ENCODE assay signal across 9 mouse cellular contexts in genomic region chr10:45470079-45470739, GRCm38 (mm10). TPM values are rescaled to one million over a fixed set of nuclear protein-coding genes. Genes with fewer than 3 reads are reported as not detected.
DNase-seq lines count a peak whose midpoint lies in the region; ATAC-seq and TF ChIP-seq lines count a peak whose summit lies in the region.
"Had no signal": no experiment of that assay in that cellular context is flagged by ENCODE, and none has a peak within 500 bp of the region (broad histone marks: within the 10 kb centered on the region; RNA-seq: fewer than 3 reads in every experiment).

No protein-coding gene starts in this region.

- intact Hi-C loops in heart, postnatal 36 days (cut with DNase I), result loop anchor here (5.0 kb wide), 1 partner anchor 943 kb away; the partner anchor contains the start of gene Prdm1

- H3K9ac ChIP-seq in ES-E14 (ENCODE audit: insufficient read depth, low read depth, low read length, poor library complexity, severe bottlenecking), result 0 out of 2 replicates have a peak overlapping the region, but pooled peaks have one; percentile 54
- H3K9ac ChIP-seq in midbrain, embryonic 11.5 days (ENCODE audit: low read length), result peak overlapping the region; percentile 72

- peaks cover 15% of the 10 kb centered on the region for H3K4me1 ChIP-seq in heart, embryonic 10.5 days
- peaks cover 0 to 1% of the 10 kb centered on the region in 2 experiments; a peak in 2 of 4 replicates for H3K4me1 ChIP-seq in ES-E14 (ENCODE audit: control insufficient read depth in 2 of 2, insufficient read depth in 2 of 2, low read length in 2 of 2, poor library complexity in 1 of 2)
- H3K4me1 ChIP-seq in hindbrain, embryonic 10.5 days (replicated peaks), result peaks cover 50% of the 10 kb centered on the region
- peaks cover 33% of the 10 kb centered on the region for H3K4me1 ChIP-seq in midbrain, embryonic 11.5 days (ENCODE audit: control insufficient read depth, insufficient read depth, low read length)

- in situ Hi-C loops in ES-E14 (cut with MboI; ENCODE audit: low sequenced_read_pairs in 2 of 2, unreplicated experiment in 2 of 2), result no loop called here

- peak overlapping the region; percentile 96 for H3K27ac ChIP-seq in heart, embryonic 10.5 days
- no peak overlapping the region for H3K27ac ChIP-seq in ES-E14 (ENCODE audit: insufficient read depth, low read depth, low read length, poor library complexity, severe bottlenecking)
- peak overlapping the region; percentile 95 for H3K27ac ChIP-seq in hindbrain, embryonic 10.5 days
- H3K27ac ChIP-seq in midbrain, embryonic 11.5 days (ENCODE audit: low read depth, low read length), result peak overlapping the region; percentile 66

- no peaks in the 10 kb centered on the region for H3K36me3 ChIP-seq in heart, embryonic 10.5 days
- no peaks in the 10 kb centered on the region for H3K36me3 ChIP-seq in ES-E14 (ENCODE audit: control insufficient read depth, insufficient read depth, low read length, poor library complexity, severe bottlenecking)
- H3K36me3 ChIP-seq in hindbrain, embryonic 10.5 days, result no peaks in the 10 kb centered on the region
- H3K36me3 ChIP-seq in midbrain, embryonic 11.5 days (ENCODE audit: control insufficient read depth, insufficient read depth, low read length), result no peaks in the 10 kb centered on the region

- WGBS in heart, embryonic 10.5 days, result 3% methylated on average over 13 of the region's 13 CpGs
- 2% methylated on average over 13 of the region's 13 CpGs for WGBS in hindbrain, embryonic 10.5 days
- WGBS in midbrain, embryonic 11.5 days, result 1% methylated on average over 13 of the region's 13 CpGs

- no peak for DNase-seq in heart, embryonic 10.5 days (ENCODE audit: low spot score)
- no peak for DNase-seq in heart, postnatal 36 days
- no peak for DNase-seq in ES-E14 (ENCODE audit: low read depth, low spot score)
- no peak for DNase-seq in hindbrain, embryonic 10.5 days (ENCODE audit: low spot score)
- peak; percentile 95 for DNase-seq in midbrain, embryonic 11.5 days (ENCODE audit: low spot score, missing footprints)
- no peak for DNase-seq in gastrocnemius, postnatal 25 days
- DNase-seq in spleen, postnatal 36 days (ENCODE audit: low spot score in 2 of 2), result no peak
- DNase-seq in urinary bladder, postnatal 14 days (ENCODE audit: low spot score), result no peak

- no peaks in the 10 kb centered on the region for H3K9me3 ChIP-seq in heart, embryonic 10.5 days
- no peaks in the 10 kb centered on the region for H3K9me3 ChIP-seq in ES-E14 (ENCODE audit: control insufficient read depth, insufficient read depth, low read depth, low read length)
- H3K9me3 ChIP-seq in hindbrain, embryonic 10.5 days, result no peaks in the 10 kb centered on the region
- H3K9me3 ChIP-seq in midbrain, embryonic 11.5 days (ENCODE audit: control insufficient read depth, low read length), result no peaks in the 10 kb centered on the region

- H3K4me3 ChIP-seq in heart, embryonic 10.5 days, result peak overlapping the region; percentile 69
- H3K4me3 ChIP-seq in ES-E14 (ENCODE audit: insufficient read depth in 1 of 2, low read depth in 1 of 2, low read length in 2 of 2, poor library complexity in 1 of 2, severe bottlenecking in 1 of 2), result peak overlapping the region; percentile 43 to 64
- H3K4me3 ChIP-seq in hindbrain, embryonic 10.5 days, result peak overlapping the region; percentile 69
- H3K4me3 ChIP-seq in midbrain, embryonic 11.5 days (ENCODE audit: low read depth, low read length), result peak overlapping the region; percentile 56

- ATAC-seq in midbrain, embryonic 11.5 days (ENCODE audit: low FRiP score), result peak; percentile 70

- H3K27me3 ChIP-seq in heart, embryonic 10.5 days (ENCODE audit: insufficient read depth, poor library complexity, severe bottlenecking), result no peaks in the 10 kb centered on the region
- H3K27me3 ChIP-seq in hindbrain, embryonic 10.5 days (ENCODE audit: insufficient read depth, poor library complexity, severe bottlenecking), result no peaks in the 10 kb centered on the region
- no peaks in the 10 kb centered on the region for H3K27me3 ChIP-seq in midbrain, embryonic 11.5 days (ENCODE audit: control insufficient read depth, insufficient read depth, low read length)

- H3K4me2 ChIP-seq in midbrain, embryonic 11.5 days, result peak overlapping the region; percentile 59

TF ChIP-seq in ES-E14, 5 proteins besides CTCF, POLR2A, EP300 and RAD21:
- TF ChIP-seq ZC3H11A (IDR thresholded peaks at IDR 0.05; ENCODE audit: borderline replicate concordance, low read depth, low read length) (no peak), ZNF384 (IDR thresholded peaks at IDR 0.05; ENCODE audit: low read depth, low read length) (0 out of 2 replicates have a peak, but pooled peaks have one; percentile 16)

RNA-seq across cellular contexts. Expression of gene Lin28b, which starts 16.0 kb away (rescaled TPM):
- 13.2 and 17.6 TPM in 2 replicates for polyA plus RNA-seq in heart, embryonic 10.5 days (2016; fragmentation: Nextera tagmentation; extraction: Ambion mirVana)
- under 1 TPM; 0.16 to 0.17 TPM for total RNA-seq in heart, postnatal 36 days (2021)
- total RNA-seq in ES-E14 (2012; rRNA removed), result 26.9 and 30.1 TPM in 2 replicates
- polyA plus RNA-seq in hindbrain, embryonic 10.5 days (2016; fragmentation: Nextera tagmentation; extraction: Ambion mirVana), result 19.9 and 40.8 TPM in 2 replicates
- polyA plus RNA-seq in midbrain, embryonic 11.5 days (2014; fragmentation: Nextera tagmentation; extraction: Ambion mirVana), result 27.3 and 27.5 TPM in 2 replicates
- not detected for total RNA-seq in gastrocnemius, postnatal 25 days (2021)
- polyA plus RNA-seq: small intestine, adult 2 months had no signal

Comparison
In these comparisons a context has a peak if more than half of its experiments do, and no peak if none do; other contexts are left out.
1. RNA of gene Lin28b, which starts 16.0 kb away (total RNA-seq): 26.9 to 30.1 TPM in ES-E14; 0.16 to 0.17 TPM in heart, postnatal 36 days and not detected in gastrocnemius, postnatal 25 days; every median in the first group is over 10 times any median in the second.
2. Peak in every context shown above with its lines, with median percentiles within 50 percentile points of each other: H3K4me3 ChIP-seq.